Mouse (Mus musculus) heart, postnatal 14 days (tissue): ENCODE measurements around the gene Prps1l1. TPM values are rescaled to one million over a fixed set of nuclear protein-coding genes. Genes with fewer than 3 reads are reported as not detected.

ENCODE experiments used
- DNase-seq, 2 experiments: peaks; one replicate each; pipeline ENCODE4 v3.0.0; 2021 to 2022
- intact Hi-C: fragments of 180-260 bp; cut with DNase I; formaldehyde crosslinking; loops from one replicate; pipeline ENCODE4 v1.15.1; 2025
- long read RNA-seq, 2 experiments: library from polyadenylated mRNA; stranded (forward); transcript quantifications; one replicate each; pipeline ENCODE4 v2.0.0; 2021
- total RNA-seq, 2 experiments: library from RNA; stranded (reverse); gene quantifications; 2 replicates each; pipeline ENCODE4 v1.2.3; 2021

The Prps1l1 gene
- not detected for total RNA-seq
- long read RNA-seq, experiment 1, result 0 reads
- long read RNA-seq, experiment 2, result 0 reads

DNA sequence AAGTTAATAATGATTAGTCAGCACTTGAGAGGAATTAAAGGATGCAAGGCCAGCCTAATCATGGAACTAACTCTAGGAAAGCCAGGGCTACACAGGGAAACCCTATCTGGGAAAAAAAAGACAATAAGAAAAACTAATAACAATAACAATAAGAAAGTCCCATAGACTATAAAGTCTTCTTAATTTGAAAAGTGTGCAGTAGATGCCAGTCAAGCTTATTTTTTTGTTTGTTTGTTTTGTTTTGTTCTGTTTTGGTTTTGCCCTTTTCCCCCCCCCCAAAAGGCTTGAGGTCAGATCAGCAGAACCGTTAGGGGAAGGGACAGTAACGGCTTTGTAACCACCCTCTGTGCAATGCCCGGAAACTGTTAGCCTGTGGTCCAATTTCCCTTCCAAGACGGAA, at the start of gene Prps1l1:
TSS of gene Prps1l1 (plus strand) at position 301 of the 400 bp plus-strand sequence.
- DNase-seq, result no peak
- intact Hi-C loops, result no loop called here

DNA sequence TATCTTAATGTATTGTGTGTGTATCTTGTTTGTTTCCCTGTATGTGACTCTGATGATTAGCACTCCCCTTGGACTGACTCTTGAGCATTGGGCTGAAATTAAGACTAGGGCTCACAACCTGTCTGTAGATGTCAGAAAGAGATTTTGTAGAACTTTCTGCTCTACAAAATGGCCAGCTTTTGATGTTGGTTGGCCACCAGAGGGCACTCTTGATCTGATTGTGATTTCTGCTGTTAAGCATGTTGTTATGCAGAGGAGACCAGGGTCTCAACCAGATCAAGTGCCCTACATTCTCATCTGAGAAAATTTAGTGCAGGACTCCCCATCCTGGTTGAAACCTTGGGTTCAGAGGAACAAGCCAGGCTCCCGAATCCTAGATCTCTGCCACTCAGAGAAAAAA, 46.6 kb upstream of the Prps1l1 start:
- DNase-seq, result no peak
- intact Hi-C loops, result no loop called here

DNA sequence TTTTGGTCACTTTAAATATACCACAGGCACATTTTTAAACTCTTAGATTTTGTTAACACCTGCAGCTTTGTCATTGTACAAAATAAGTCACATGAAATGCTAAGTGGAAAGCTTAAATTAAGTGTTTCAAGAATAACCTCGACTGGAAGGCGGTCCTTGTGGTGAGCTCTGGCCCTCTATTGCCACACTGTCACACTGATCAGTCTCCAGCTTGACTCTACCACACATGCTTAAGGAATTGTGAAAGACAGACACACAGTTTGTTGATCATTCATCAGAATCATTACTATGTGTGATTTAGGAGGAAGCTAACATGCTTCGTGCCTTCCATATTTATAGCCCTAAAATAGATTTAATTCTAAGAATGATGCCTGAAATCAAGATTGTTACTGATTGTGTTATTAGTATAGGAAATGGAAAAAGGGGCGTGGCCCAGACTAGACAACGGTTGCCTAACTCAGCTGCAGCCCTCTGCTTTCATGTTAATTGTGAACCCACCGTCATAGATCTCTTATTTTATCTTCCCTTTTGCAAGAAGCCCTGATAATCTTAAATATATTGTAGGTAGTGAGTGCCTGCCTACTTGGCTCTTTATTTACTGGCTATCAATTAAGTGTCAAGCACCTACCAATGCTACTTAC, 35.4 kb upstream of the Prps1l1 start:
- intact Hi-C loops, result no loop called here
- DNase-seq, result no peak

DNA sequence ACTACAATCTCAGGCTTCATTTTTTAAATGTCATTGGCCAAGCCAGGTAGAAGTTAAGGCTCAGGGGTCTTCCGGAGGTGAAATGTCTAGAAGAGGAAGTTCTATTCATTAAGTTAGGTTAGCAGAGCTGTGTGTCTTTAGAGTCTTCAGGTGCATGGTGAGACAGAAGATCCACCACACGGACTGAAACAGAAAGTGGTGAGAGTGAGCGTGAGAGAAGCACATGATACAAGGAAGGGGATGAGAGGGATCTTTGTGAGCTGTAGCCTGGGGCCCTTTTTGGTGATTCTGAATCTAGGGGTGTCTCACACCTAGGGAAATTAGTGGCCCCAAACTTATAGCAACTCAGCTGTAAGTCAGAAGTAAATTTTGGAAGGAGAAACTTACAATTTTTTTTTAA, 8.6 kb upstream of the Prps1l1 start:
- intact Hi-C loops, result no loop called here

DNA sequence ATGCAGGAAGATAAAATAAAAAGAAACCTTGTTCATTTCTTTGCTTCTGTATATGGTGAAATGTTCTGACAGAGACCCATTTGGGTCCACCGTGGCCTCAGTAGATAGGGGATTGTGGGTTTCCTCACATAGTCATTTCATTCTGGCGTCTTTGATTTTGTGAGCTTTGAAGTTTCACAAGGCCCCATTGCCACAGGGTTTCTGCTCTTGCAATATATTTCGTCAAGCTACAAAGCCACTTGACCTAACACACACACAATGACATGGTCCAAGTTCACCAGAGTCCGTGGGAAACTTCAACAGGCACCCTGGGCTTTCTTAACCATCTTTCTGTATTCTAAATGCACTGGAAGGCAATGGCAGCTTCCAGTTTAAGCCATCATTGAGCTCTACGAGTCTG, 1.3 kb downstream of the Prps1l1 start:
- intact Hi-C loops, result no loop called here
- DNase-seq, result no peak

More for the DNA sequence above, 8.6 kb upstream of the Prps1l1 start:
- no peak for DNase-seq

DNA sequence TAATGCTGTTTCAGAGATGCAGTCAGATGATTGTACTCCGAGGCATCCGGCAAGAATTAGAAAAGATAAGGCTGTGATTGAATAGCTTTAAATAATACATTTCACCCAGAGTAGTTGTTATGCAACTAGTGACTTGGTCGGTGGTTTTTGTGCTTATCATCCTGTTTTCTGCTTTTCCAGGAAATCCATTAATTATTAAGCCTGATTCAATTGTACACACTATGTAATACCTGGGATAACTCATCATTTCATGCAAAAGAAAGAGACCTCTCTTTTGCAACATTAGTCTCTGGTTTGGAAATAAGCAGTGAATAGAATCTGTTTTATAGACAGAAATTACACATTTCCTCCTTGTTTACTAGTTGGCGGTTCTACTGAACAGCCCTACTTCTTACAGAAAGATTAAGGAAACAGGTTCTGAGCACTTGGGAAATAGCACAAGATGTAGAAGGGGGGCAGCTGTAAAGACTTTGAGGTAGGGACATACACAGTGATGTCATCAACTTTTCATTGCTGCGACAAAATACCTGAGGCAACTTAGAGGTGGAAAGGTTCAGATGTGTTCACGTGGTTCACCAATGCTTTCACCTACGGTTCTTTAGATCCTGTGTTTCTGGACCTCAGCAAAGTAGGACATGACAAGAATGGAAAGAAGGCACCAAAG, 5.1 kb downstream of the Prps1l1 start:
- no peak for DNase-seq
- intact Hi-C loops, result no loop called here

DNA sequence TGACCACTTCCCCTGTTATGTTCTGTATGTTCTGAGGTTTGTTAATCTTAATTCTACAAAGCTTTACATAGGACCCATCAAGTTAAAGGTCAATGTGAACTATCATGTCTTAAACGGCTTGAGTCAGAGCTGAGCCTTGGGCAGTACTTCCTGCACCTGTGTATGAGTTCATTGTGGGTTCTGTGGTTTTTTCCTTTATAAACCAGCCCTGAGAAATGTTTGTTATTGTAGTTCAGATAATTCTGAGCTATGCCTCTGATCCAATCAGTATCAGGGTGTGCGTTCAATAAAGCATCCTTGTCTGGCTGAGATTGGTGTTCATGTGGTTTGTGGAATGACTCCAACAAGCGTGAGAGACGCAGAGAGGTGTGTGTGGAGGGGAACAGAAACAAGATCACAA, 5.8 kb downstream of the Prps1l1 start:
- intact Hi-C loops, result no loop called here

DNA sequence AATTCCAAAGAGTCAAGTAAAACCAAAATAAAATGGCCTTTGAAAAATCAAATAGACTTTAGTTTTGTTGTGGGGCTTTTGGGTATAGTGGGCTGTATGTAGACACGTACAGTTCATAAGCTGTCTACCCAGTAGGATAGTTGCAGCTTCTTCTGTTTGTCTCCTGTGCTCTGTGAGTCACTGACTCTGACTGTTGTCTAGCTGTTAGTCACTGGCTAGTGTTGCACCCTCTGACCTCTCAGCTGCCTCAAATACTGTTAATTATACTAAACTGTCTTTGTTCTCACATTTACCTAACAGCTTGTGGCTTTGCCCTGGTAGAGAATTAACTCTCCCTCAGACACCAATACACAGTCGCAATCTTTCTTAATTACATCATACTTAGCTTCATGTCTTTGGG, 7.3 kb downstream of the Prps1l1 start:
- no peak for DNase-seq
- intact Hi-C loops, result no loop called here

More for the DNA sequence above, 5.8 kb downstream of the Prps1l1 start:
- no peak for DNase-seq

DNA sequence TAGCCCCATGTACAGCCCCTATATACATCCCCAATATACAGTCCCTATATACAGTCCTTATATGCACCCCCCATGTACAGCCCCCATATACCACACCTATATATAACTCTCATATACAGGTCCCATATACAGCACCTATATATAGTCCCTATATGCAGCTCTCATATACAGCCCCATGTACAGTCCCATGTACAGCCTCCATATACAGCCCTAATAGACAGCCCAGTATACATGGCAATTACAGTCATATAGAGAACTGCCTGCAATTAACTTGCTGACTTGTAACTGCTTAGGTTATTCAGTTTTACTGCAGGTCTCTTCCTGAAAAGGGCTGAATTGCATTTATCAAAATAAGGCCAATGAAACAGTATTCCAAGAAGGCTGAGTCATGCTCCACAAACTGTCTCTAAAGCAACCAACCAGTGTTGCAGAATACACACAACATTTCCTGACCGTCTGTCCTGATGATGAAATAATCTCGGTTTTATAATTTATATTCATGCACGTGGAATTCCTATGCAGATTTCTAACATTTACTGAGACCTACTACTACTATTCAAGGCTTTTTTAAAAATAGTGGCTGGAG, 13.1 kb downstream of the Prps1l1 start:
- intact Hi-C loops, result no loop called here
- no peak for DNase-seq

DNA sequence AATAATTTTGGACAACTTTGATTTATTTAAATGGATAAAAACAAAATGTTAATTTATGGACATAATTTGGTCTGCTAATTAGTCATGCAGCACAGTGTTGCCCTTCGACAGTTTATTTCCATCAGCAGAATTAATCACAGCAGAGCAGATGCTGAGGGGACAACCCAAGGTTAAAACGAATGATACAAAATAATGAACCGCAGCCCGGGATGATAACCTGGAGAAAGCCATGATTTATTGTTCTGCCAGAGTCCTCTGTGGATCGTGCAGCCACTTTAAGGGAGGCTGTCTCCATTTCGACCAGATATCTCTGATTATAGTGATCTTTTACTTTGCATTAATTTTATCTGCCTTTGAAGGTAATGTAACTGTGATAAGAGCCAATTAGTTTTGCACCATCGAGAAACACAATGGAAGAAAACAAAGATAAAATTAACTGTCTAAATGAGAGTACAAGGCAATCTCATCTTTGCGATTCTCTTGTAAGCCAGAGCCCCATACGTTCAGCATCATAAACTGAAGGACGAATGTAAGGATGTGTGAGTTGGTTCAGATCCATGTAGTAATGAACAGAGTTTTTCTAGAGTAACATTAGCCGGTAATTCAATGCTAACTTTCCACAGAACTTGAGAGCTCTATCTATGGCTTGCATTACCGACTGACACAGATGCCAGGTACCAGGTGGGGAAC, 14.4 kb downstream of the Prps1l1 start:
- intact Hi-C loops, result no loop called here
- DNase-seq, result no peak

DNA sequence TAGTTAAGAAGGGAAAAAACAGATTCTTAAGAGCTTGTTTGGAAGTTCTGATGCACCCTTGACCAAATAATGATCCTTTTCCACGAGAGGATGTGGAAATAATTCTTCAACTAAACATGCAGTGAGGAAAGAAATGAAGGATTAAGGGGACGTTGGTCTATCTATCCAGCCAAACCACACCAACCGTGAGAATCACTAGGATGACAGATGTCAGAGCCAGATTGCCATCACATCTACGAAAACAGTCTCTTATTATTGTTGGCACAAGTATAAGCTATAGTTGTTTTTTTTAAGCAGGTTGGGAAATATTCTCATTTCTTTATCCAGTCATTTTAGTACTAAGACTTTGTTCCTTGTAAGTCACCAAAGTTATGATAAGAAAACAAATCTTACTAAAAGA, 15.8 kb downstream of the Prps1l1 start:
- no peak for DNase-seq
- intact Hi-C loops, result no loop called here

DNA sequence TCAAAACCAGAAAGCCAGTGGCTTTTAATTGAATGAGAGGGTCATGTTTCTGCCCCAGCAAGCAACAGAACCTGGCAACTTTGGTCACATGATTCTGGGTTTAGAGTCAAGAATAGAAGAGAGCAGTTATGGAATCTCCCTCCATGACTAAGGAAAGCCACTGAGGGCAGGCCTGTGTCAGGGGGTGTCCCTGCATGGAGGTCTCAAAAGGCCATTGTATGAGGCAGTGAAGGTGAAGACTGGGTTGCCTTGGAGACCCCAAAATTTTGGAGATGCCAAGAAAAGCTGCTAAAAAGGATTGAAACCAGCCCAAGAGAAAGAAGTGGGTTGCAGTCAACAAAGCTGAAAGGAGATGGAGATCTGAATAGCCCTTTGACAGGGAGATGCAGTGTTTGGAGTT, 21.2 kb downstream of the Prps1l1 start:
- intact Hi-C loops, result no loop called here
- DNase-seq, result no peak

DNA sequence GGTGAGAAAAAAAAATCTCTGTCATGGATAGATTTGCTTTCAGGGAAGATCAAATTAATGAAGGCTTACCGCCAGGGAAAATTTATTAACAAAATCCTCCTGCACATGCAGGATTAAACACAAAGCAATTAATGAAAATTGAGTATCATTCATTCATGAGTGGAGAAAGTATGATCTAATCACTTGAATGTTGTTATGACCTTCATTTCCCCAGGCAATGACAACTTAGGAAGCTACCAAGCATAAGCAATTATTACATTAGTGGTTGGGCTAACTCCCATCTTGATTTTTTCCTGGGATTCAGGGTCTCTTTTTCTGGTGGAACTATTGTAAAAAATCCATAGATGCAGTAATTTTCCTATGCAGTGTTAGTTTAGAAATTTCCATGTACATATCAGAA, 23.3 kb downstream of the Prps1l1 start:
- intact Hi-C loops, result no loop called here

DNA sequence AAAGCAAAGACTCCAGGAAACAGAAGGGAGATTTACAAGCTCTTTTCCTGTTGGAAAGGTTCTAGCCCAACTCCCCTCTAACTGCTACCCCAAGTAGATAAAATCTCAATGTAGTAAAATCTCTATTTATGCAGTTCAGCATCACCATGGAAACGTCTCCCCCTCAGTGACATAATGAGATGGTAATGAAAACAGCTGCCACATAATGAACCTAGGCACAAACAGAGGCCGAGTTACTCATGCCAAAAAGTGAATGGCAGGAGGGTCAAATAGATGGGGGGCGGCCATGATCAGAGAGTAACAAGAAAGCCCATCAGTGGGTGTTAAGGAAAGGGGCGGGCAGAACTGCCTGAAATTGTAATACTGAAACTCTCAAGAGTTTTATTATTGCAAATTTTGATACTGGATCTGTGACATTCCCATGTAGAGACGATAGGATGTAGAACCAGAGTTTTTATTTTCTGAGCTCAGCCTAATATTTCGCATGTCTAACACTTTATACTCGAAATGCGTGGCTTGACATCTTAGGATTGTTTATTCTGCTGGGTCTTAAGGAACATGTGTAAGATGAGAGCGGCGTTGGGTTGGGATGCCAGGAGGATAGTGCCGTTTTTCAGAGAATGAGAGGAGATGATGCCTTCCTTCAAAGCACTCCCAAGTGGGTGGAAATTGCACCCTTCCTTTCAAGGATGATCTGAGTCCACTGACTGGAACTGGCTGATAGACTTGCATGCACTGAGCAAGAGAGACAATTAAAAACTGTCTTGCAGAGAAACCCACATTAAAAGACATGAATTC, 24.0 kb downstream of the Prps1l1 start:
- no peak for DNase-seq
- intact Hi-C loops, result no loop called here

More for the DNA sequence above, 23.3 kb downstream of the Prps1l1 start:
- DNase-seq, result no peak

DNA sequence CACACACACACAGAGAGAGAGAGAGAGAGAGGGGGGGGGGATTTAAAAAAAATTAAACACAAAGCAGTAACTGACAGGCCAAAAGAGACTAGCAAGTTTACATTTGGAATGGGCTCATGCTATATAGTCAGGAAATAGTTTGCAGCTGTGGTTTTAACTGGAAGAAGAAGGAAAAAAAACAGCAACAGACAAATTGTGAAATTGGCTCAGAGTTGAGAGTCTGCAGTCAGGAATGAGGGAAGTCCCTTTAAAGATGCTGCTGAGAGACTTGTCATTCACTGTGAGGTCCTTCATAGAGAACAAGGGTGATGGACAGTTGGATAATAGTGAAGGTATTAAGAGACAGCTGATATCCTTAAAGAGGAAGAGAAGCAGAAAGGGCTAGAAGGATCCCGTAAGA, 26.9 kb downstream of the Prps1l1 start:
- DNase-seq, result no peak
- intact Hi-C loops, result no loop called here

DNA sequence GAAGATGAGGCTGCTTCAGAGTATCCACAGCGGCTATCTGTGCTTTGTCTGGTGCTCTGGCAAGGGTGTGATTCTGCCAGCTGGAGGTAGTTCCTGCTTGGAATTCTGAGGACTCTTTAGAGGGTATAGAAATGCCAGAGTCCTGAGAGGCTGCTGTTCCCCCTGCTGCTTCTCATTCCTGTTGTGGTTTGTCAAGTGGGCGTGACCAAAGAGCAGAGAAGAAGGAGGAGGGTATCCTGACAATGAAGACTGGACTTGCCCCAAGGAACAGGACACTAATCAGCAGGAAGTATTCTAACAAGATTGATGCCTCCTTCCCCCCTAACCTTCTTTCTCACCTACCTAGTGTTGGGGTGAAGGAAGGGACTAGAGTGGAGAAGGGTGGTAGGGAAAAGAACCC, 29.4 kb downstream of the Prps1l1 start:
- intact Hi-C loops, result no loop called here
- DNase-seq, result no peak

DNA sequence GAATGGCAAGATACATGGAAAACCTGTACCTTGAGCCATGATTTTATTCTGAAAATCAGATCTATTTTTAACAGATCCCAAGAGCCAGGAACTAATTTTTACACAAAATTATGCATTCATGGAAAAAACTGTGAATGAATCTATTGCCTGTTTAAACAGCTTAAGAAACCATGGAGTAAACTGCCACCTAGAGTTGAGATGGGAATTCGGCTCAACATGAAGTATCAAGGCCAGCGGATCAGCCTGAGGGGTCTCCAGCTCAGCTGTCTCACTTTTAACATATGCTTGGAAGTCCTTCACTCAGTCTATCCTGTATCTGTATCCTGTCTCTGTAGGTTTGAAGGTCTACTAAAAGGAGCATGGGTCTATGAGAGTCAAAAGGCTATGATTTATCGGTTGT, 31.5 kb downstream of the Prps1l1 start:
- no peak for DNase-seq
- intact Hi-C loops, result loop anchor here (2.0 kb wide), 1 partner anchor 351 kb away; no protein-coding TSS in a partner anchor

DNA sequence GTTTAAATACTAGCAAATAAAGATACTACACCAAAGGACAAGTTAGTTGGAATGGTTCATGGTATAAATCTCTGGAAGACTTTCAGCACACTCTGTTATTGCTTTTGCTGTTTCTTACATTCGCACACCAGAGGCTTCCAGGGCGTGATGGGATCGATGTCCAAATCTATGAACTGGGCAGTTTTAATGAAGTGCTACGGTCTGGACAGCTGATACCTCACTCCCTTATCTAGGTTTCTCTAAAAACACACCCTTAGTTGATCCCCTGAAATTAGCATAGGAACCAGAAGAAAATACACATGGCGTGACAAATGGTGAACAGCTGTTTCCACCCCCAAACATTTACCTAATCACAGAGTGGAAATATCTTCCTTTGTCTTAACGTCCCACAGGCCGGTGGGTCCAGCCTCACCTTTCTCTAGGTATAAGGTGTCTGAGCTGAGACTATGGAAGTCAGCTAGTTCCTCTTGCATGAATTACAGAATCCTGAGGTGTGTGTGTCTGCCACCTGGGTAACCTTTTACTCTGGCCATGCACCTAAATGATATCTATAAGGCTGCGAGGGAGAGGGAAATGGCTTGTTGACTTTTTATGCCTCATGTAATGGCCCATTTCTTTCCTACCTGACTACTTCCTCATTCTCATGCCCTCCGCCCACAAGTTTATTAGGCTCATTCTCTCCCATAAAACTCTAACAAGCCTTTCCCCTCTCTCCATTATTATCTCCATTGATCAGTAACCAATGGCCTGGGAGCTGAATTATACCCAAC, 32.1 kb downstream of the Prps1l1 start:
- intact Hi-C loops, result loop anchor here (2.0 kb wide), 1 partner anchor 352 kb away; no protein-coding TSS in a partner anchor

DNA sequence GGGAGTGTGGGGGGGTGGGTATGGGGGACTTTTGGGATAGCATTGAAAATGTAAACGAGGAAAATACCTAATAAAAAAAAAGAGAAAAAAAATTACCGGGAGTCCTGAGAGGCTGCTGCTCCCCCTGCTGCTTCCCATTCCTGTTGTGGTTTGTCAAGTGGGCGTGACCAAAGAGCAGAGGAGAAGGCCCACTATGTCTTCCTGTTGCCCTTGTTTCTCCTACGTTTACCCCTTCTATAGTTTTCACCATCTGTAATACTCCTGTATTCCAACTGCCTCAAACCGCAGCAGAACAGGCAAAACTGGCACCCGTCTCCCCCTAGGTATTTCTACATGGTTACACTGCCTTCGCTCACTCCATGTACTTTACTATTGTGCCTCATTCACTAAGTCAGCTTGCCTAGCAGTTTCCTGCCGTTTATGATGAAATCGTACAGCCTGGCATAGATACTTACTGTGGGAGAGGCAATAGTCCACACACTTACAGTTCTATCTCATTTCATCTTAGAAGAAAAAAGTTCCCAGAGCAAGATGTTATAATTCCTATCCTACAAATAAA, 34.2 kb downstream of the Prps1l1 start:
- intact Hi-C loops, result no loop called here
- no peak for DNase-seq

More for the DNA sequence above, 32.1 kb downstream of the Prps1l1 start:
- DNase-seq, result no peak
